Mouse (Mus musculus) heart, embryonic 14.5 days (tissue): Measurements from ENCODE around the gene Zmynd8. TPM values are rescaled to one million over a fixed set of nuclear protein-coding genes. Genes with fewer than 3 reads are reported as not detected.

Experiments used
- ATAC-seq: fragments of 200-750 bp; cut with Nextera tagmentation; 2 replicates; pipeline ENCODE4 v1.8.0; 2017; ENCODE audit warnings: low read depth, moderate TSS enrichment; ENCODE audit not compliant: insufficient number of reproducible peaks, insufficient read depth, low FRiP score
- H3K27ac ChIP-seq, 2 experiments: fragments of 200-500 bp in 1 of 2; fragments of 300-500 bp in 1 of 2; sonication (generic) in 1 of 2; replicated peaks in 1 of 2; 2 replicates each; pipeline ENCODE4 v1.5.1; 2012 to 2014; ENCODE audit warnings: low read depth in 2 of 2, low read length in 2 of 2, control low read depth in 1 of 2, mild to moderate bottlenecking in 1 of 2, mixed read lengths in 1 of 2; ENCODE audit not compliant: control insufficient read depth in 1 of 2, insufficient read depth in 1 of 2
- H3K27me3 ChIP-seq: fragments of 300-500 bp; sonication (generic); 2 replicates; pipeline ENCODE4 v1.6.1; 2014; ENCODE audit warnings: mild to moderate bottlenecking, low read length, control low read depth; ENCODE audit not compliant: control insufficient read depth, insufficient read depth
- H3K36me3 ChIP-seq: fragments of 300-500 bp; sonication (generic); 2 replicates; pipeline ENCODE4 v1.6.1; 2014; ENCODE audit warnings: mild to moderate bottlenecking, control low read depth, low read length, mixed read lengths; ENCODE audit not compliant: control insufficient read depth, insufficient read depth
- H3K4me1 ChIP-seq, 2 experiments: fragments of 200-500 bp in 1 of 2; fragments of 300-500 bp in 1 of 2; sonication (generic) in 1 of 2; 2 replicates each; pipeline ENCODE4 v1.6.1; 2012 to 2014; ENCODE audit warnings: low read length in 2 of 2, control low read depth in 1 of 2, mixed read lengths in 1 of 2; ENCODE audit not compliant: control insufficient read depth in 2 of 2, insufficient read depth in 2 of 2
- H3K4me2 ChIP-seq: fragments of 300-500 bp; sonication (generic); 2 replicates; pipeline ENCODE4 v1.6.1; 2014; ENCODE audit warnings: mild to moderate bottlenecking, low read length
- H3K4me3 ChIP-seq, 2 experiments: fragments of 200-500 bp in 1 of 2; fragments of 300-500 bp in 1 of 2; sonication (generic) in 1 of 2; 2 replicates each; pipeline ENCODE4 v1.5.1; 2012 to 2014; ENCODE audit warnings: low read length in 2 of 2, mild to moderate bottlenecking in 2 of 2, control low read depth in 1 of 2, low read depth in 1 of 2, moderate library complexity in 1 of 2; ENCODE audit not compliant: control insufficient read depth in 1 of 2, insufficient read depth in 1 of 2
- H3K9ac ChIP-seq: fragments of 300-500 bp; sonication (generic); 2 replicates; pipeline ENCODE4 v1.6.1; 2014; ENCODE audit warnings: mild to moderate bottlenecking, low read length
- H3K9me3 ChIP-seq: fragments of 300-500 bp; sonication (generic); 2 replicates; pipeline ENCODE4 v1.6.1; 2016; ENCODE audit warnings: low read length, control low read depth; ENCODE audit not compliant: control insufficient read depth
- WGBS: fragments of 180-500 bp; shearing (Covaris S2); extraction: QIAGEN DNeasy Blood & Tissue Kit; methylation state at CpG from one replicate; pipeline ENCODE4 v1.1.7; 2014; 5-methylcytosine and 5-hydroxymethylcytosine counted together
- polyA plus RNA-seq: library from polyadenylated mRNA; unstranded; fragments of >200 nt; fragmentation: Nextera tagmentation; extraction: Ambion mirVana; gene quantifications from 2 replicates; pipeline ENCODE4 v1.2.1, GENCODE M21; 2014

The Zmynd8 gene
- polyA plus RNA-seq, 1 experiment from 2014 or later = 38.0 TPM

DNA sequence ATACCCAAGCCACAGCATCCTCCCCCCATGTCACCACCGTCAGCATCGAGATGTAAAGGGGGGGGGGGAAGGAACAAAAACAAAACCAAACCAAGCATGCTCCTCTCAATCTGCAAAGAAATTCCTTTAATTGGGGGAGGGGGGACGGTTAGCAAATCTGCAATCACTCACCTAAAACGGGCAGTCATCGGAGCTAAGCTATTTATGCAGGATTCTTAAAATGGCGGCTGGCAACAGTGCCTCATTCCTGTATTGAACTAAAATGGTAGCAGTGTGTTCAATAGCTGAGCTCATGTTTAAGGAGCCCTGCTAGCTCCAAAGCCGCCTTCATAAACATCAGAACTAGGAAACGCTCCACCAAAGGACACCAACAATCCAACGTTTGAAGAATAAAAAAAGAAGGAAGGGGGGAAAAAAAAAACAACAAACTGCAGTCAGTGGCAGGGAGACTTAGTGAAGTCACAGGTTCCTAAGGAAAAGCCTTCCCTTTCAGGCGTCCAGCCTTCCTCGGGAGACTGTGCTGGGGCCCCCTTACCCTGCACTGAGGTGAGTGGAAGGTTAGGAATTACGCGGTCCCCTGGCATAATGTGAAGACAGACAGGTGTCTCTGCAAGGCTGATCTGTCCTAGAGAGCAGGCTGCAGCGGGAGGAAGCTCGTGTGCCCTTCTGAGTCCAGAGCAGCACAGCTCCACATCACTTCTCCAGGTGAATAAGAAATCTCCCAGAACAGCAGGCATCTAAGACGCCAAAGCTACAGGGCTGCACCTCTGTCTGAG, 19.2 kb downstream of the Zmynd8 start:
- Histone ChIP-seq H3K27me3 (no peaks in the 10 kb centered on the region), H3K36me3 (peaks cover 33% of the 10 kb centered on the region), H3K4me2 (peak overlapping the region; percentile 65), H3K27ac (peak overlapping the region; percentile 72 to 99), H3K9ac (peak overlapping the region; percentile 70), H3K9me3 (no peaks in the 10 kb centered on the region), H3K4me1 (peaks cover 75 to 94% of the 10 kb centered on the region in 2 experiments), H3K4me3 (peak overlapping the region in 1 of 2 experiments; percentile 8; a peak in 1 of 4 replicates)
- 12% methylated on average over 16 of the region's 16 CpGs for WGBS
- ATAC-seq = no peak

DNA sequence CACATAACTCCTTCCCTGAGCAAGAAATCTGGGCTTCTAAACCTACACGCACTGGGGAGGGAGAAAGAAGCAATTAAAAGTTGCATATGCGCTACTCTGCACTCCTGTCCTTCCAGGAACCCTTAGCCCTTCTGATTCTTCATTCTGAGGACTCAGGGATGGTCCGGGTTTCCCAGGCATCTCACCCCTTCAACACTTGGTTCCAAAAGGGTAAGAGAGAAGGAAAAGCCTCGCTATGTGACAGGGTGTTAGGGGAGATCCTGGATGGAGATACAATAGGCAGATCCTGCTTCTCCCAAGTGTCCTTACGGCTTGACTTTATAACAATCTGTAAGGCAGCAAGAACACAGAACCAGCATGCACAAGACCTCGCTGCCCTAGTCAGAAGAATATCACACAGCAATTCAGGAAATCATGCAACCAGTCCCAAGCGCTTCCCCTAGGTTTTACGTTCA, 19.9 kb downstream of the Zmynd8 start:
- no peaks in the 10 kb centered on the region for H3K9me3 ChIP-seq
- no peak for ATAC-seq
- peak overlapping the region; percentile 70 for H3K9ac ChIP-seq
- peak overlapping the region in 1 of 2 experiments; percentile 8; a peak in 1 of 4 replicates for H3K4me3 ChIP-seq
- peaks cover 76 to 96% of the 10 kb centered on the region in 2 experiments for H3K4me1 ChIP-seq
- 24% methylated on average over 8 of the region's 8 CpGs for WGBS
- peak overlapping the region; percentile 72 to 99 for H3K27ac ChIP-seq
- H3K36me3 ChIP-seq = peaks cover 39% of the 10 kb centered on the region
- peak overlapping the region; percentile 65 for H3K4me2 ChIP-seq
- H3K27me3 ChIP-seq = no peaks in the 10 kb centered on the region

DNA sequence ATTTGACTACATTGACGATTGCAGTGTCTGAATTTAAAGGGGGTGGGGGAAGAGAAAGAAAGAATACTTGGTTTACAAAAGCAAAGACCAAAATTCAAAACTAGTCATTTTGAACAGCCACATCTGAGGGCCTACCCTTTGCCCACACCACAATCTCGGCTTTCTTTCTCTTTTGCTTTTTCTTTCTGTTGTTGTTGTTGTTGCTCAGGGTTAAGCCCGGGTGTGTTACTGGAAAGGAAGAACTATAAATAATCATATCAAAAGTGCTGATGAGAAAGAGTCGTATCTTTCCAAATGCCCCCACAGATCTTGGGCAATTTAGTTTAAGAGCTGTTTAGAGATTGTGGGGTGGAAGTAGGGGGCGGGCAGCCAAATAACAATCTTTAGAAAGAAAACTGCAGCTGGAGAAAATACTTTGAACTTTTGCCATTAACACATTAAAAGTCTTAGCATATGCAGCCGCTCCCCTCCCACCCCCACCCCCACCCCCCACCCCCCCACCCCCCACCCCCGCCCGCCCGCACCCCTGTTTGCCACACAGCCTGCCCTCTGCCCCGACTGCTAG, 20.7 kb downstream of the Zmynd8 start:
- Histone ChIP-seq H3K4me2 (peak overlapping the region; percentile 29; the same call in 1 of the 2 replicates), H3K36me3 (peaks cover 47% of the 10 kb centered on the region), H3K4me1 (peaks cover 75 to 99% of the 10 kb centered on the region in 2 experiments), H3K27ac (peak overlapping the region; percentile 19 to 53; a peak in 3 of 4 replicates), H3K4me3 (no peak overlapping the region), H3K9ac (peak overlapping the region; percentile 55), H3K27me3 (no peaks in the 10 kb centered on the region), H3K9me3 (no peaks in the 10 kb centered on the region)
- 31% methylated on average over 10 of the region's 10 CpGs for WGBS
- ATAC-seq = no peak

DNA sequence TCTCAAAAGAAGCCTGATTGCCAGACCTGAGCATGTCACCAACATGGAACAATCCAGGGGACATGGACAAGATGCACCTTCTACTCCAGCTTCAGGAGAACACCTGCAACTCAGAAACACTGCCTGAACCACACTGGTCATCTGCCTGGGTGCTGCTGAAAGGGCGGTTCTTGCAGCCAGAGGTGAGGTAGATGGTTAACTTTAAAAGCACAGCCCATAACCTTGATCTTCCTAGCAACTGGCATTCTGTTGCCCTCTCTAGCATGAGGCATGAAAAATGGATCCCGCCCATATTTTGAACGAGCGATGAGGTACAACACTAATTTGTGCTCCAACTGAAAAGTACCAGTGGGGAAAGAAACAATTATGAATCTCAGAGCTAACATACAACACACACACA, 21.6 kb downstream of the Zmynd8 start:
- ATAC-seq = no peak
- H3K4me1 ChIP-seq = peaks cover 69 to 95% of the 10 kb centered on the region in 2 experiments
- 71% methylated on average over 4 of the region's 4 CpGs for WGBS
- 0 out of 2 replicates have a peak overlapping the region, but pooled peaks have one; percentile 55 for H3K9ac ChIP-seq
- H3K36me3 ChIP-seq = peaks cover 55% of the 10 kb centered on the region
- H3K27ac ChIP-seq = peak overlapping the region in 1 of 2 experiments; percentile 53; a peak in 1 of 4 replicates
- no peak overlapping the region for H3K4me3 ChIP-seq
- no peaks in the 10 kb centered on the region for H3K9me3 ChIP-seq
- no peak overlapping the region for H3K4me2 ChIP-seq
- H3K27me3 ChIP-seq = no peaks in the 10 kb centered on the region

DNA sequence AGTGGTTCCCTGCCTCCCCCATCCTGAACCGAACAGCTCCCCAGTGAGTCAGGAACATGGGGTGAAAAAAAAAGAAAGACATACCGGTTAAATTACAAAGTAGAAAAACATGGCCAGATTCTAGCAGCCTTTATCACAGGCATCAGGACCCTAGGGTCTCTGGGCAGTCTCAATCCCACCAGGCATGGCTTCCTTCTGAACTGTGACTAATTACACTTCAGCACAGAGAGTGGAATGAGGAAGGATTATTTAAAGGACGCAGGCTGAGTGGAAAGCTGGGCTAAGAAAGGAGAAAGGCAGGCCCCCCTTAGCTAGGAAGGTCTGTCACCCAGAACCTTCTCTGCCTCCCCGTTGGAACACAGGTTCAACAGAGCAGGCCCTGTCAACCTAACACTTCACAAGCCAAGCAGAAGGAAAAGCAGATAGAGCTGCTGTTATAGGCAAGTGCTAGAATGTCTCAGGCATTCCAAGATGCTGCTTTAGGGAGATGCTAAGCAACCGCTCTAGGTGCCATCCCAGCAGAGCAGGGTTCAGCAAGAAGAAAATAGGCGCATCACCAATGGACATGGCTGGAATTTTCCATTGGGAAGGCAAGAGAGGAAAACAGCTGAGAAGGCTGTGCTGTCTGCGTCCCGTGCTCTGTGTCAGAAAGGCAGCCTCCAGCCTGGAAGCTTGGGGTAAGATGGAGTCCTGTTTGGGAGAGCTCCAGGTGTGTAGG, 22.5 kb downstream of the Zmynd8 start:
- H3K4me3 ChIP-seq = no peak overlapping the region
- peak overlapping the region; percentile 9 to 87 for H3K27ac ChIP-seq
- WGBS = 30% methylated on average over 8 of the region's 8 CpGs
- no peak for ATAC-seq
- H3K9me3 ChIP-seq = no peaks in the 10 kb centered on the region
- H3K27me3 ChIP-seq = no peaks in the 10 kb centered on the region
- H3K36me3 ChIP-seq = peaks cover 63% of the 10 kb centered on the region
- peaks cover 63 to 87% of the 10 kb centered on the region in 2 experiments for H3K4me1 ChIP-seq
- H3K9ac ChIP-seq = peak overlapping the region; percentile 61
- H3K4me2 ChIP-seq = no peak overlapping the region

DNA sequence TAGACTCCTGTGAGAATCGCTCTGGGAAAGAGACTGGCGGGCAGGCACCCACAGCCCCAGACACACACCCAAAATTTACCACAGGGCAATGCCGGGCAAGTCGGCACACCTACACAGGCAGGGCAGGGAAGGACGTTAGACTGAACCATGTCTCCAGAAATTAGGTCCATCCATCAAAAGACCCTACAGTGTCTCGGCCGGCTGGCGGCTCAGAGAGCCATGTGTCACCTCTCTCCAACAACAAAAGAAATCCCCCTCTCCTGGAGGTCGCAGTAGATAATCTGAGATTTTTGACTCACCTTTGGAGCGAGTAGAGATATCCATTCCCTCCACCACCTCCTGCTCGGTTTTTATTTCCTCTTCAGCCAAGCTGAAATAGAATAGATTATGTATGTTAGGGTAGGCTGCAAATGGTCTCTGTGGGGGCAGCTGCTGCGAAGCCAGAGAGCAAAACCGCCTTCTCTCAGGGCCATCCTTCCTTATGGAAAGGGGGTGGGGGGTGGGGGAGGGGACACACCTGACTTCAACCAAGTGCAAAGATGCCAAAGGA, 23.3 kb downstream of the Zmynd8 start:
- peaks cover 70% of the 10 kb centered on the region for H3K36me3 ChIP-seq

More for the DNA sequence above, 23.3 kb downstream of the Zmynd8 start:
- Histone ChIP-seq H3K4me1 (peaks cover 58 to 78% of the 10 kb centered on the region in 2 experiments), H3K4me3 (no peak overlapping the region; a peak in 1 of 4 replicates), H3K27me3 (no peaks in the 10 kb centered on the region), H3K9me3 (no peaks in the 10 kb centered on the region), H3K9ac (peak overlapping the region; percentile 61), H3K27ac (peak overlapping the region; percentile 74 to 87), H3K4me2 (peak overlapping the region; percentile 50)
- no peak for ATAC-seq
- WGBS = 28% methylated on average over 13 of the region's 13 CpGs
